Mouse (Mus musculus): ENCODE data around the gene Fam184b. TPM values are rescaled to one million over a fixed set of nuclear protein-coding genes. Genes with fewer than 3 reads are reported as not detected.

The Fam184b gene
- total RNA-seq, 2 experiments from 2014 or later, result 0.05 to 0.08 TPM

GRCm38 (mm10) chr5:45595363-45596039 lies 43.9 kb downstream of the Fam184b start:
- DNase-seq, result no peak

DNA sequence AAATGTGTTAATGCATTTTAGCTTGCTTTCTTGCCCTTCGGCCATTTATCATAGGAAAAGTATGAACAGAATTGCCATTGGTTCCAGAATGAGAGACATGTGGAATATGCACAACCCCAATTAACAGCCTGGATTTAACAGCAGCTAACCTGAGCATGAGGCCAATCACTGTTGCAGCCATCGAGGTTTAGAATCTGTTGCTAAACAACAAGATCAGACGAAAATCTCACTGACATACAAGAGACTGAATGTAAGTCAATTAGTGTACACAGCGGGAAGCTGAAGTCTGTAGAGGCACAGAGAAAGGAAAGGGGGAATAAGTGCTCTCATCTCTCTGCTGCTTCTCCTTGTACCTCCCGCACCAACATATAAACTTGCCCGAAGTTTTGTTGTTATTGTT lies 46.1 kb downstream of the Fam184b start:
- DNase-seq, result no peak

DNA sequence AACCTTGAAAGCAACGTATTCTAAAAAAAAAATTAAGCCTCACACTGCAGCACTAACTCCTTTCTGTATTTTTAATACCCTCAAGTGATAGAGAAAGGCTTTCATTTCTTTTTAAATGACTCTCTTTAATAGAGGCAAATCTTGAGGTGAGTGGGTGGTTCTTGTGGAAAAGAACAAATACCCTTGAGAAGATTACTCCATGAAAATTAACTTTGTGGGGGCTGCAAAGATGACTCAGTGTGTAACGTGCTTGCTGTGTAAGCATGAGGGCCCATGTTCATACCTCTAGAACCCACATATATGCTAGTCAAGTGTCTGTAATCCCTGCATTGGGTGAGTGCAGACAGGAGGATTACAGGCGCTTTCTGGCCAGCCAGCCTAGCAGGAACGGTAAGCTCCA lies 49.3 kb downstream of the Fam184b start:
- no peak for DNase-seq

DNA sequence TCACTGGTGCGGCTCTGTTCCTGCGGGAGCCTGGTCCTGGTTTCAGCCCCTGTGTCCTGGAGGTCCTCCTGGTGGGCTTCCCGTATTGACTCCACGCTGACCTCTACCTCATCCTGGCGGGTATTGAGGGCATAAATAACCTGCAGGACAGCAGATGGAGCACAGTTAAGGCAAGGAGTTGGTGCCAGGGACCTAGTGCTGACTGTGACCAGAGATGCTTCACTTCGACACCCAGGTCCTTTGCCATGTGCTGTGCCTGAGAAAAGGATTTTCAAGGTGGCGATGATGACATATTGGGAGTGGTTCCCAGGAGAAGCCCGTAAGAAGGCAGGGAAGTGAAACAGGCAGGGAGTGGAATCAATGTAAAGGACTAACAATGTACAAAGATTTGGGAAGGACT lies 54.8 kb downstream of the Fam184b start:
- no peak for DNase-seq

GRCm38 (mm10) chr5:45580279-45580678 lies 59.1 kb downstream of the Fam184b start:
- DNase-seq, result no peak

- DNase-seq, result peak; percentile 4 to 9
Observed at GRCm38 (mm10) chr5:45577376-45577775, 62.0 kb downstream of the Fam184b start.

DNA sequence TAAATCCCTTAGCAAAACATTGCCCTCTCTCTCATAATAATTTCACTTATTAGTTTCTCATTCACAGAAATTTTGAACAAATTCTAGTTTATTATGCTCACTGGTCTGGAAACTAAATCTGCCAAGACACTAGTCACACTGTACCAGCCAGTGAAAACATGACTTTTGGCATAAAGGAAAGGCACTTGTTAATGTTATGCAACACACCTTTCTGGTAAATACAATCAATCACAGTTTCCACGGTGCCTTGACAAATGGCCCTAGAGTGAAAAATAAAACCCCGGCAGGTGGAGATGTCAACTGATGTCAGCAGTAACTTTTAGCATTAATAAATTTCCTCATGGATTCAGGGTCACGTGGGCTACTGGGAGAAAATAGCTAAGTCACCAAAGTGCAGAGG lies 62.7 kb downstream of the Fam184b start:
- DNase-seq, result no peak

GRCm38 (mm10) chr5:45572816-45573215 lies 66.6 kb downstream of the Fam184b start:
- DNase-seq, result no peak

- DNase-seq, result no peak
Observed at GRCm38 (mm10) chr5:45565829-45566228, 73.6 kb downstream of the Fam184b start.

DNA sequence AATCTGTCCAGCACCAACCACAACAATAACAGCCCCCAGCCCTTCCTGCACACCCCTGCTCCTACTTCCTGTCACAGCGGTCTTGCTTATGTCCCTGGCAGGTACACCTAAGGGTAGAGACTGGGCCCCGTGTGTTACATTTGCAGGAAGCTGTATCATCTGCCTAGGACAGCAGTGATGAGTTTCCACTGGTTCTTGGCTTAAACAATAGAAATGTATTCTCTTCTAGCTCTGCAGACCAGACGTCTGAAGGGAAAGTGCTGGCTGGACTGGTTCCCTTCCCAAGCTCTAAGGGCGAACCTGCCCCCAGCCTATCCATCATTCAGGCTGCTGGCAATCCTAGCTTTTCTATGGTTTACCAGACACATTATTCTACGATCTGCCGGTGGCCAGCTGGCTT lies 75.4 kb downstream of the Fam184b start:
- DNase-seq, result no peak

- DNase-seq, result no peak
Observed at GRCm38 (mm10) chr5:45549586-45549985, 89.8 kb downstream of the Fam184b start.

DNA sequence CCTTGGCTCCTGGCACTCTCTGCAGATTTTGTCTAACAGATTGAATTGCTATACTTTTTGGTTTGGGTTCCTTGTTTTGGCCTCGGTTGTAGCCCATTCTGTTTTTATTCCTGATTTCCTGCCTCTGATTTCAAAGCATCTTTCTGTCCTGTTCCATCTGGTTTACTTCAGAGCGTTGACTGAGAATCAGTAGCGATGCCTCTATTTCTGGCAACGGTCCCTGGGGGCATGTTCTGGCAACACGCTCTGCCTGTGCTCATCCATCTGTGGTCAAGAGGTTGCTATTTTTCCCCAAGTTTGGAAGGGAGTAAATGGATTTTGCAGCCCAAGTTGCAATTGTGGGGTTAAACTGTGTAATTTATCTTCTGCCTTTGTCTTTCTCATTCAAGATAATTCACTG lies 96.0 kb downstream of the Fam184b start:
- DNase-seq, result peak in 1 of 2 experiments; percentile 18

GRCm38 (mm10) chr5:45539502-45539901 lies 99.9 kb downstream of the Fam184b start:
- DNase-seq, result no peak

DNA sequence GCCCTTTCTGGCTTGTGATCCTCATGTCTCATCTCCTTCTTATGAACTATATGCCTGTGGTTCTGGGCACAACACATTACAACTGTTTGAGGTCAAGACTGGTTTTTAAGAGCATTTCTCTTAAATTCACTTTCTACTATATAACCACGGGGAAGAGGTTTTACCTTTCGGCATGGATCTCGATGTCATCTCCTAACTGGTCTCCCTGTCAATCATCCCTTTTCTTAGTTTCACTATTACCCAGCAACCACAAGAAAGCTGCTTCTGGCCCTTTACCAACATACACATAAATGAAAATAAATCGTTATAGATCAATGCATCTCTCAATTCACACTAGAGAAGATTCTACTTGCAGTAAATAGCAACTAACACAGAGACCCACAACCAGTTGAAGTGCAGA lies 104.2 kb downstream of the Fam184b start:
- no peak for DNase-seq

- DNase-seq, result peak; percentile 37 to 40
Observed at GRCm38 (mm10) chr5:45534319-45535098, 104.9 kb downstream of the Fam184b start.

DNA sequence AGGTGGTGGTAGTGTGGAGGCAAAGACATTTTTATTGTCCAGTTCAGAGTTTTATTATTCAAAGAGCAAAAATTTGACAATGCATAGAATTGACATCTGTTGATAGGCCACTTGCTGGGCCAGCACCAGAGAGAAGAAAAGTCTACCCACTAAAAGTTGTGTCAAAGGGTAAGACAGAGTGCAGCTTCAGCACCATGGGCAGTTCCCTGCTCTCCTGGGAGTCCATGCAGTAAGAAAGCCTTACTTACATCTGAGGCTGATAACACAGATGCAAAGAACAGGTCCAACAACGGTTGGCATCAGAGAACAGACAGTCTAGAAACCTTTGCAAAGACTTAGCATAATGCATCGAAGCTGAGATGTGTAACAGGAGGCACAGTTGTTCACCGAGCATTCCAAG lies 109.7 kb downstream of the Fam184b start:
- DNase-seq, result peak in 1 of 2 experiments; percentile 17

DNA sequence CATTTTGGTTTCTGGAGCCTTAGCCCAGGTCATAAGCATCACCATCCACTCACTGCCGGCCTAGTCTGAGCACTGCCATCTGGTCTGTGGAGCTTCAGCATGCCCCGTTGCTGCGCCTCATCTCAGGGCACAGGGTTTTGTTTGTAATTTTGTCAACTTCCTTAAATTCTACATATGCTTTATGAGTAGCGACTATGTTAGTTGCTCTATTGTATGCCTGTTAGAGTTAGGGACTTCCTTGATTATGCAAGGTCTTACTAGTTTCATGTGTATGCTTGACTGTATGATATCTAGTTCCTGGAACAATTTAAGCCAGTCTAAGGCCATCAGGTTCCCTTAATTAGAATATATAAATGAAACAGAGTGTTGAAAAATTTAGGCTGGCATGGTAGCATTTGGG lies 113.1 kb downstream of the Fam184b start:
- no peak for DNase-seq

- DNase-seq, result no peak
Observed at GRCm38 (mm10) chr5:45525101-45525500, 114.3 kb downstream of the Fam184b start.

- DNase-seq, result no peak
Observed at GRCm38 (mm10) chr5:45521601-45522000, 117.8 kb downstream of the Fam184b start.

DNA sequence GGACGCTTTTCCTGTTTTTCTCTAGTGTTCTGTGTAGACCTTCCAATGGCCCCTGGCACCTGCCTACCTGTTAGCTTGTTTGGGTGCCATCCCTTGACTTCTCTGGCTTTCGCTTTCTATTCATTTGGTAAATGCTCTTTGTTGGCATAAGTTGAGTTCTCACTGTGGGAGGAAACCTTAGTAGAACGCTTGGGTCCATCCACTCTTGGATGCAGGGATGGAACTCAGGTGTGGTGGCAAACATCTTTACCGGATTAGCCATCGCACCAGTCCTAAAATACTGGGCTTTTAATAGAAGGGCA lies 118.7 kb downstream of the Fam184b start:
- DNase-seq, result no peak

DNA sequence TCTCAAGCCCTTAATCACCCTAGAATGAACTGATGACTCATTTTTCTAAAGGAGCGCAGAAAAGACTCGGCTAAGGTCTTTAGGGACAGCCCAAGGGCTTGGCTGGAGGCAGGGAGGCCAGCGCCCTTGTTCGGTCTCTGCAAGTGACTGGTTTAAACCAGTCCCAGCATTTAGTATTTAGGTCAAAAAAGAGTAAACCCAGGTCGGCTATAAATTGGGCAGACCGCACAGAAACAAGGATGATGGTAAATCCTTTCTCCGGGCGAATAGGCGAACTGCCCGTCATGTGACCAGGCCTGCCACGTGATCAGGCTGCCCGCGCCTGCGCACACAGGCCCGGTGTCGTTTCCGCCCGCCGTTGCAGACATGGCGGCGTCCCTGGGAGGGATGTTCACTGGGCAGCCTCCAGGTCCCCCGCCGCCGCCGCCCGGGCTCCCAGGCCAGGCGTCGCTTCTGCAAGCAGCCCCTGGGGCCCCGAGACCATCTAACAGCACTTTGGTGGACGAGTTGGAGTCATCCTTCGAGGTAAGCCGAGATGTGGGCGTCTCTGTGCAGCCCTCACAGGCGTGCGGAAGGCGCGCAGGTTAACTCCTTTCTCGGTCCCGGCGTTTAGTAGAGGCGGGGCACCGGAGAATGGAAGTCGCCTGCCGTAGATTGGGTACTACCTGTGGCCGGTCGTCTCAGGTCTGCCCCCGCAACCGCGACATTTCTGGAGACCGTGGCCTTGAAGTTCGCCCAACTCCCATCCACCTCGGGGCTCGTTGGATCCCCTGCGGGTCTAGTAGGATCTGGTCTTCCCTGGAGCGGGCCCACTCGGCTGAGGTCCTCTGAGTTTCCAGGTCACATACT lies 119.2 kb downstream of the Fam184b start, which contains the start of gene Med28:
Gene Med28 (plus strand): TSS at position 270 of the 849 bp plus-strand sequence.
- peak; percentile 95 for DNase-seq

DNA sequence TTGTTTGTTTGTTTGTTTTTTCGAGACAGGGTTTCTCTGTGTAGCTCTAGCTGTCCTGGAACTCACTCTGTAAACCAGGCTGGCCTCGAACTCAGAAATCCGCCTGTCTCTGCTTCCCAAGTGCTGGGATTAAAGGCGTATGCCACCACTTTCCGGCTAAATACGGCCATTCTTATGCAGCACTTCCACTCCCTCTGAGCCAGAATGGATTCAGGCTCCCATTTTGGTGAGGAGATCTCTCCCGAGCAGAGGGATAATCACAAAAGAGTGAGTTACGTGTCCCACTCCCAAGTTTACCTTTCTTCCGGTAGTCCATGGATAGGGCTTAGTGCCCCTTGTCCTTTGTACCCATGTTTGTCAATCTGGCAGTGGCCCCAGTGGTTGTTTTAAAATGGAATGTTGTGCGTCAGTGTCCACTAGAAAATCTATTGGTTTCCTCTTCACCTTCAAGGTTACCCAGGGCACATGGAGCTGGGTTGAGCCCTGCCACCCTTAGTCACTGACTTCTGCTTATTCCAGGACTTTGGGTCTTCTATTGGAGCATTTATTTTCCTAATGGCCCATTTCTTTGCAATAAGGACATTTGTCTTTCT lies 124.2 kb downstream of the Fam184b start:
- DNase-seq, result no peak

GRCm38 (mm10) chr5:45514599-45514998 lies 124.8 kb downstream of the Fam184b start:
- DNase-seq, result no peak

All from heart, adult 18-20 months (tissue).